15 mouse cellular contexts compared by ENCODE assay signal in genomic region chr19:9061221-9061893, GRCm38 (mm10). TPM values are rescaled to one million over a fixed set of nuclear protein-coding genes. Genes with fewer than 3 reads are reported as not detected.
DNase-seq lines count a peak whose midpoint lies in the region; ATAC-seq and TF ChIP-seq lines count a peak whose summit lies in the region.
"Had no signal": no experiment of that assay in that cellular context is flagged by ENCODE, and none has a peak within 500 bp of the region (broad histone marks: within the 10 kb centered on the region; RNA-seq: fewer than 3 reads in every experiment).

No protein-coding gene starts in this region.

- CTCF ChIA-PET in Patski (lab: Charles Lee): interaction anchor here (1.1 to 1.8 kb wide), 2 partner anchors 13 to 22 kb away, joined by 4 read pairs; no protein-coding TSS in a partner anchor

- peak; percentile 40 for ATAC-seq in Patski
- no peak for ATAC-seq in intestine, embryonic 15.5 days
- ATAC-seq: liver, postnatal 0 days had no signal

- H3K36me3 ChIP-seq in kidney, adult 2 months (ENCODE audit: control insufficient read depth, insufficient read depth, low read length): no peaks in the 10 kb centered on the region
- no peaks in the 10 kb centered on the region for H3K36me3 ChIP-seq in intestine, embryonic 15.5 days
- H3K36me3 ChIP-seq: embryonic facial prominence, embryonic 12.5 days; hindbrain, embryonic 13.5 days had no signal

- no peak overlapping the region for H3K4me3 ChIP-seq in kidney, adult 2 months (ENCODE audit: insufficient read depth, low read depth, low read length)
- no peak overlapping the region for H3K4me3 ChIP-seq in intestine, embryonic 15.5 days (replicated peaks)
- H3K4me3 ChIP-seq: embryonic facial prominence, embryonic 12.5 days; hindbrain, embryonic 13.5 days had no signal

- H3K9ac ChIP-seq in intestine, embryonic 15.5 days: no peak overlapping the region
- H3K9ac ChIP-seq: embryonic facial prominence, embryonic 12.5 days; hindbrain, embryonic 13.5 days; liver, postnatal 0 days had no signal

- no peak overlapping the region for H3K27ac ChIP-seq in kidney, adult 2 months (ENCODE audit: insufficient read depth, low read depth, low read length)
- H3K27ac ChIP-seq in intestine, embryonic 15.5 days: no peak overlapping the region
- H3K27ac ChIP-seq: embryonic facial prominence, embryonic 12.5 days; hindbrain, embryonic 13.5 days had no signal

- peak; percentile 62 for DNase-seq in kidney, adult 2 months
- DNase-seq in kidney, postnatal 14 days: no peak
- DNase-seq in Patski (ENCODE audit: low read depth, low spot score): no peak
- DNase-seq in adrenal gland, postnatal 14 days: peak; percentile 85
- peak; percentile 60 for DNase-seq in lung, postnatal 25 days (ENCODE audit: low spot score)
- no peak for DNase-seq in spleen, adult 18-20 months
- DNase-seq: cerebellum, adult 9-10 months; liver, postnatal 0 days; thymus, postnatal 14 days had no signal

- POLR2A ChIA-PET in Patski (lab: Charles Lee): interaction anchor here (1.4 kb wide), 1 partner anchor 28 kb away, joined by 3 read pairs; no protein-coding TSS in a partner anchor

- H3K9me3 ChIP-seq in intestine, embryonic 15.5 days: no peaks in the 10 kb centered on the region
- H3K9me3 ChIP-seq: hindbrain, embryonic 13.5 days had no signal

- H3K4me1 ChIP-seq in kidney, adult 2 months (ENCODE audit: control insufficient read depth, insufficient read depth, low read length): no peaks in the 10 kb centered on the region; the same call in 1 of the 2 replicates
- H3K4me1 ChIP-seq in intestine, embryonic 15.5 days (replicated peaks): peaks cover 9% of the 10 kb centered on the region

- no peak for TF ChIP-seq POLR2A in kidney, adult 2 months (IDR thresholded peaks at IDR 0.05; ENCODE audit: low read depth, low read length)

- no peaks in the 10 kb centered on the region for H3K27me3 ChIP-seq in kidney, adult 2 months (replicated peaks; ENCODE audit: control insufficient read depth, insufficient read depth, low read length)
- no peaks in the 10 kb centered on the region for H3K27me3 ChIP-seq in Patski
- H3K27me3 ChIP-seq in intestine, embryonic 15.5 days (replicated peaks): no peaks in the 10 kb centered on the region
- H3K27me3 ChIP-seq: embryonic facial prominence, embryonic 12.5 days; hindbrain, embryonic 13.5 days had no signal

- in situ Hi-C loops in Patski (cut with MboI; ENCODE audit: low pct_unique_long_range_greater_than_20kb): no loop called here

- no peak overlapping the region for H3K4me2 ChIP-seq in intestine, embryonic 15.5 days (replicated peaks)
- H3K4me2 ChIP-seq: embryonic facial prominence, embryonic 12.5 days; heart, embryonic 11.5 days; hindbrain, embryonic 13.5 days had no signal

- no peak for TF ChIP-seq CTCF in kidney, adult 2 months (conservative IDR thresholded peaks at IDR 0.05; ENCODE audit: insufficient read depth, insufficient read length, low read depth, low read length)
- no peak for TF ChIP-seq CTCF in Patski (IDR thresholded peaks at IDR 0.05)

- WGBS in kidney, adult 2 months: 89% methylated on average over 8 of the region's 8 CpGs
- 88% methylated on average over 8 of the region's 8 CpGs for WGBS in intestine, embryonic 15.5 days

RNA-seq across cellular contexts. Expression of gene Scgb1a1, which starts 26.4 kb away (rescaled TPM):
- polyA plus RNA-seq in kidney, adult 2 months (2012; rRNA removed): 0.22 TPM in 1 of 2 replicates, not detected in the other
- not detected for polyA plus RNA-seq in Patski (2021)
- 4.4 TPM in 1 of 2 replicates, not detected in the other for total RNA-seq in adrenal gland, postnatal 14 days (2021)
- not detected in 2 replicates for polyA plus RNA-seq in intestine, embryonic 15.5 days (2015; fragmentation: Nextera tagmentation; extraction: Ambion mirVana)
- total RNA-seq: layer of hippocampus, adult 18-20 months; left cerebral cortex, postnatal 36 days had no signal
- polyA plus RNA-seq: embryonic facial prominence, embryonic 12.5 days; heart, embryonic 11.5 days; hindbrain, embryonic 13.5 days had no signal

Comparison
In these comparisons a context has a peak if more than half of its experiments do, and no peak if none do; other contexts are left out.
1. DNase-seq: peak in kidney, adult 2 months (single experiment), adrenal gland, postnatal 14 days (single experiment) and lung, postnatal 25 days (single experiment); none in kidney, postnatal 14 days (single experiment), Patski (single experiment) and spleen, adult 18-20 months (0 of 2).